Mouse (Mus musculus) embryonic fibroblast, embryonic 13.5 days (primary cell): ENCODE results near the gene Lig4.

ENCODE experiments used
- CTCF ChIP-seq: IDR thresholded peaks from 2 replicates; pipeline ENCODE4 v1.5.1; 2011; ENCODE audit warnings: mild to moderate bottlenecking, control low read depth, low read length, moderate library complexity, borderline replicate concordance; ENCODE audit not compliant: insufficient read depth
- POLR2A ChIP-seq: IDR thresholded peaks from 2 replicates; pipeline ENCODE4 v1.6.1; 2011; ENCODE audit warnings: low read depth, mild to moderate bottlenecking, control low read depth, low read length, moderate library complexity

DNA sequence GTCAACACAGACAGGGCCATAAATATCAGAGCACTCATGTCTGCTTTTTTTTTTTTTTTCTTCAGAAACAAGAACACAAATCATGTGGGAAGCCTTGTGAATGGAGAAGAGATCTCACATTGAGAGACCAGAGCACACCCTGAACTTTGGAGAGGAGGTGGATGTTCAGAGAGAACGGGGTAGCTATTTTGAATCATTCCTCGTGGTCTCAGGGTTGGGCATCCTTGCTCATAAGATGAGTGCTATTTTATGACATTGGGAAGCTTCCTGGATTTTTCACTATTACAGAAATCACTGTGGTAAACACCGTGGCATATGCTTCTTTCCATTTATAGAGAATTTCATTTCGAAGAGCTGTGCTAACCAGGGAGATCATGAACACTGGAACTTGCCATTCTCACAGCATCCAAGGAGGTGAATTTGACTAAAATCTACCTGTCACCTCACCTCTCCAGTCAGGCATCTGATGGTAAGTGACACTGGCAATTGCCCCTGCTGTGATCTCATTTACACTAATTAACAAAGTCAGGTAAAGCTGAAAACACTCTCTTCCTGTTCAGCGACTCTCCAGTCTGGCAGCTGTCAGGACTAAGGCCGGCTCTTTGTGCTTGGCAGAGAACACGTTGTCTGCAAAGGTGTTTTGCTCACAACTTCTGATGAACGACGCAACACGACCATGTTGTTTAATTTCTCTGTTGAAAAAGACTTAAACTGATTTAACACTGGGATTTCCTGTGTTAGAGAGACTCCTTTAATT is 28.2 kb downstream of the Lig4 start:
- no peak for TF ChIP-seq CTCF
- TF ChIP-seq POLR2A: no peak
